Mouse (Mus musculus) gastrocnemius, adult 18-20 months (tissue): ENCODE data around the gene Arel1. TPM values are rescaled to one million over a fixed set of nuclear protein-coding genes. Genes with fewer than 3 reads are reported as not detected.

Experiments used
- DNase-seq: peaks from one replicate; pipeline ENCODE4 v3.0.0; 2021; ENCODE audit warnings: low spot score
- total RNA-seq, 2 experiments: library from RNA; stranded (reverse); gene quantifications; 2 replicates each; pipeline ENCODE4 v1.2.3; 2021

Gene Arel1
- total RNA-seq, 2 experiments from 2014 or later: 25.5 to 29.4 TPM

DNA sequence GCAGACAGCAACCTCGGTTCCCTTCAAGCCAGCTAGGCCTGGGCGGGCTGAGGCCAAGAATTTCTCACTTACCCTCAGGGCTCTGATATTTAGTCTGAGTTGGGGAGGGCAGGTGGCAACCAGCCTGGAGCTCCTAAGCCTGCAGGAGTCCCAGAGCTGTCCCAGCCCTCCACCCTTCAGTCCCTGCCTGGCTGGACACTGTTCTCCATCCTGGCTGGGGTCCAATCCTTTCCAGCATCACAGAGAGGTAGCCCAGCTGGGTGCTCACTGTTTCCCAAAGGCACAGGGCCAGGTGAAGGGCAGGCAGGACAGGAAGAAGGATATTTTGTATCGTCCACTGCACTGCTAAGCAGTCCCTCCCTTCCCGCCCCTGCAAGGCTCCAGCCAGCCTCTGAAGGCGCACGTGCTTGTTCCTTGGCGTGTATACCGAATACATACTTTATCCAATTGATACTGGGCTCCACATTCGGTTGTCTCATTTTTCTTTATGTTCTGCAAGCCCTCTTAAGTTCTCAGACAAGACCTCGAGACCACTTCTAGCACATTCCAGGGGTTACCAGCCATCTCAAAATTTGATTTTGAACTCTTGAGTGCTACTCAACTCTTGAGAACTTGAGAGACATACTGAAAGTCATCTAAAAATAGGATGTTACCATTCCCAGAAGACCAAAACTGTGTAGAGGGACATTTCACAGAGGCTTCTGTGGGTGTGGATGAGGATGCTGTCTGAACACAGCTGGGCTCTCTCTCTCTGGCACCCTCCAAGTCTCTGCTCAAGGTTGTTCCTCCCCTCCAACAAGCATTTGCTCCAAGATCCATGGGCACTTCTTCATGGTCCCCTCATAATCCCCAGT lies 62.8 kb downstream of the Arel1 start:
- peak; percentile 49 for DNase-seq

DNA sequence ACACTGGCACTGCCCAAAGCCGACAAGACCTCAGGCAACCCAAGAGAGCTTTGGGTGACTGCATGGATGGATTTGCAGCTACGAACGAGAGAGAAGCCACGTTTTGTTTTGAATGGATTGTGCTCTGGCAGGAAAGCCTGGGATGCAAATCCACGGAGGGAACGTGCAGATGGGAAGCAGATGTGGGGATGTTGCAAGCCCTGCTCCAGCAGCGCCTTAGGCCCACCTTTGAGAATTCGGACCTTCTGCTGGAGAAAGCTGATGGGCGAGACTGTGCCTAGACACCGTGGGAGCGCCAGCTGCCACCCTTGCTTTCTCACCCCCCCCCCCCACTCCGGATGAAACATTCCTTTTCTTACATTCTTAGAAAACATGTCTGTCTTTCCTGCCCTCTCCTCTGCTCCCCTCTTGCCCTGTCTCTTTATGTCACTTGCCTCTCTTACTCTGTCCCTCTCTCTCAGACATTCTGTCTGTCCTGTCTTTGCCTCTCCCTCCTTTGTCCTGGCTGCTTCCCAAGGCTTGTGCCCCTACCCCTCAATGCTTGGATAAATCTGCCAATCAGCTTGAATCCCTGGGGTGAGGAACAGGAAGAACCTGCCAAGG lies 63.6 kb downstream of the Arel1 start:
- DNase-seq: peak; percentile 52

DNA sequence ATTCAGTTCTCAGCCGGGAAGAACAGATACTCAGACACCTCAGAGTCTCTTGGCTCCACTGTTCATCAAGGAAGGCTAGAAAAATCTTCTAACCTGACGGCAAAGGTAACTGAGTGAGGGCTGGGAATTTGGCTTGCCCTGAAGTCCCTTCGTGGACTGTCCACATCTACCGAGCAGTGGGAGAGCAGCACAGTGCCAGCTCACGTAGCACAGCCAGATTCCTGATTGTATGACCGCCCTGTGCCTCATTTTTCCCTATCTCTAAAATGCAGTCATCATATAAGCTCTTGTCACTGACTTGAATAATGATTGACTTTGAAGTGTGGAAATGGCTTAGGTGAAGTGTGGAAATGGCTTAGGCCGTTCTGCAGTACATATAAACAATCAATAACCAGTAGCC lies 66.3 kb downstream of the Arel1 start:
- no peak for DNase-seq

DNA sequence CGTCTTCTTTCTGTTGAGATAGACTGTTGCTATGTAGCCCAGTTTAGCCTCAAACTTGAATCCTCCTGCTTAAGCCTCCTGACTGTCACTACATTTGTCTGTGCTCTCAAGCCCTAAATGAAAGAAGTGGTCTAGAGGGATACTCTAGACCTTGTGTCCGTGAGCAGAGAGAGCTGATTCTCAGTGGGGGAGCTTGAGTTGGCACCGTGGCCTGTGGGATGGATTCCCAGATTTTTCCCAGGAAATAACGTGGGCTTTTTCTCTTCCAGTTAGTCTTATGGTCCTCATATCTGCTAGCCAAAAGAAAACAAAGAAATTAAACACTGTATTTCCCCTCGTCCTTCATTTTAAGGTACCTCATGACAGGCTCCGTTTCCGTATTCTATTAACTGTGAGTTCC lies 70.4 kb downstream of the Arel1 start:
- no peak for DNase-seq

DNA sequence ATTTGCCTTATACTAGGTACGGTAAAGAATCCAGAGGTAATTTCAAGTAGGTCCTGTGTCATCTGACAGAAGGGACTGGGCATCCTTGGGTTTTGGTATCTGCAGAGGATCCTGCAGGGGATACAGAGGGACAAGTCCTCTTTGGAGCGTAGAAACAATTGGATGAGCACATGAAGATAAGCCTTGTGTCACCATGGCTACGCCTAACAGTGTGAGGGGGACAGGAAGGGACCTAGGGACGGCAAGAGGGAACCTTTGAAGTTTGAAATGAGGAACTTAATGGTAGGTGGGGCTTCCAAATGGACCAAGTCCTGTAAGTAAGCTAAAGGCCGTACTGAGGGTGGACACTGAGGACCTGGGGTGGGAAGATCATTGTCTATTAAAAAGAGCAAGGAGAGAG lies 73.4 kb downstream of the Arel1 start:
- no peak for DNase-seq

DNA sequence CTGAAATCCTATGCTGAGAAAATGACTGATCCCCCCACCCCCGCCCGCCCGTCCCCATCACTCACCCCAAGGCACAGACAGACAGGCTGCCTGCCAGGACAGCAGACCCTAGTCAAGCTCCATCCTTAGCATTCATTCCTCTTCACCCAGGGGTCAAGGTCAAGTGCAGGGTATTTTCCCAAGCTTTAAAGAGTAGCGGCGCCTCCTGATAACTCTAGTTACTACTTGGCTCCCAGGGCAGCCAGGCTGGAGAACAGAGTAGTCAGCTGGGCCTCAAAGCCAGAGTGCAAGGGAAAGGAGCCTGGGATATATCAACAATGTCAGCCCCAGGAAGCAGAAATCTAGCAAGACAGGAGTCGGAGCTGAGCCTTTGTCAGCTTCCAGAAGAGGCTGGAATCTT lies 74.5 kb downstream of the Arel1 start:
- no peak for DNase-seq

DNA sequence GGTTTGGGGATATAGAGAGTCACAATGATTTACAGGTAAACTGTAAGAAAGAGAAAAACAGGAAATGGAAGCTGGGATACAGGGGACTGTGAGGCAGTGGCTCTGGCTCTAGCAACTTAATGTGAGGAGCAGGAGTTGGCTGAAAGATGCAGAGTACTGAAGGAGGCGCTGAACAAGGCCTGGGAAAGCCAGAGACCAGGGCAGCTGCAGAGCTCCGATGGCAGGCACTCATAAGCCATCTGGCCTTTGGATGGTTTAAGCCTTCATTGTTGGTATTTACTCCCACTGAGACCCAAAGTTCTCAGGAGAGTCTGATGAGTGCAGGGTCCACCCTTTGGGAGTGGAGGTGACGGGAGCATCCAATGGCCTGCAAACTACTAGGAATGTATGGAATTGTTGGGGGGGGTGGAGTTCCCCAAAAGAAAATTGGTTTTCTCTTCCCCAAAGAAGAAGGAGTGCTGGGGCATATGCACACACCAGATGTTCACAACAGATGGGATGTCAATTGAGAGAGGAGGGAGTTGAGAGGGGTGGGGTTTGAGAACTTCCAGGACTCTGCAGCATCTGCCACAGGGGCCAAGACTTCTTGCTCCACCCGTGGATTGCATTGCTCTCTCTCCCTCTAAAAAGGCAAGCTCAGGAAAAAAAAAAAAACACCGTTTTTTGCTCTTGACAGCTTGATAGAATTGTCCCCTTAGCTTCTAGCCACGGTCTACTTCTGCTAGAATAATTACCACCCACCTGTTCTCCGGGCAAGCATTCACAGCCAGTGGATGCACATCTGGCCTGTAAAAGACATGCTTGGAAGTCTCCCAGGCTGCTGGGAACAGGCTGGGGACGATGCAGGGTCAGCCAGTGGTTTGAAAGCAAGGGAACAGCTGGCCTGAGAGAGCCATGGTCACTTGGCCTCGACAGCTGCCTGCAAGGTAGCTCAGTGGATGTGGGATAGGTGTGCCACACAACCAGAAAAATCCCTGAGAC lies 76.8 kb downstream of the Arel1 start:
- peak; percentile 42 for DNase-seq

DNA sequence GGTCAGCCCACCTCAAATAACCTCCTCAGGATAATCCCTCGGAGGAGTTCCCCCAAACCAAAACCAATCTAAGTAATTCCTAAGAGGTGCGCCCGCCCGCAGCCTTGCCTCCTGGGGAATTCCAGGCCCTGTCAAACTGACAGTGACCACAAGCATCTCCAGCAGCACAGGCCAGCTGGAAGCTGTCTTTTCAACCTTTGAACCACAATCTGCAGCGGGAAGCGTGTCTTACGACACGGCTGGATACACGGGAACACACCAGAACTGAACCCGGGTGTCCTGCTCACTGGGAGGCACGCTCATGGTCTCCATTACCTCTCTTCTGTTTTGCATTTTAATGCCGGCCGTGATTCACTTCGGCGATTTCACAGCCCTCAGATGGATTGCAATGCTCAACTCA lies 80.4 kb downstream of the Arel1 start:
- DNase-seq: no peak

DNA sequence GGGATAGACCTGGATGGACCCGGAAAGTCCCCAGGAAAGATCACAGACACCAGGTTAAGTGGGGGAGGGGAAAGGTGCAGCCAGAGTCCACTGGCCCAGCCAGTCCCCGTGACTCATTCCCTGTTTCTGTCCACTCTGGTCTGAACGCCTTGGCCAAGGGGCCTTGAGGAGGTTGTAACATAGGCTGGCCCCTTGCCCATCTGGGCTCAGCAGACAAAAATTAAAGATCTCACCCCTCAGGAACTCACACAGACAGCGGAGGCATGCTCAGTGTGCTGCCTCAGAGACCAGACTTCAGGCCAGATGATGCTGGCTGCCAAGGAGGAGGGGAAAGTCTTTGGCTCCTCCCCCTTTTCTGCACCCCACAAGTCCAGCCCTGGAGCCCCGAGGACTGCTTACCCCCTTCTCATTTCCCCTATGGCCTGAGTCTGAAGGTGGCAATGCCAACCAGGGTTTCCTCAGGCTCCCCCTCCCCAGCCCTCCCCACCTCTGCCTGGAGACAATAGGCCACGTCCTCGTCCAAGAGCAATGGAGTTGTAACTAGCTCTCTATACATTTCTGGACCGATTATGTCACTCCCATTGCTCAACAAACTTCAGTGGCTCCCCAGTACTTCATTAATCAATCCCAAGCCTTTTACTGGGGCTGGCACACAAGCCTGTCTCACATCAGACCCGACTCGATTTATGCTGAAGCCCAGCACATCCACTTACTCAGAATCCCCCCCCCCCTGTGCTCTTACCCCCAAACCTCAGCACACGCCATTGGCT lies 85.4 kb downstream of the Arel1 start:
- peak; percentile 48 for DNase-seq

DNA sequence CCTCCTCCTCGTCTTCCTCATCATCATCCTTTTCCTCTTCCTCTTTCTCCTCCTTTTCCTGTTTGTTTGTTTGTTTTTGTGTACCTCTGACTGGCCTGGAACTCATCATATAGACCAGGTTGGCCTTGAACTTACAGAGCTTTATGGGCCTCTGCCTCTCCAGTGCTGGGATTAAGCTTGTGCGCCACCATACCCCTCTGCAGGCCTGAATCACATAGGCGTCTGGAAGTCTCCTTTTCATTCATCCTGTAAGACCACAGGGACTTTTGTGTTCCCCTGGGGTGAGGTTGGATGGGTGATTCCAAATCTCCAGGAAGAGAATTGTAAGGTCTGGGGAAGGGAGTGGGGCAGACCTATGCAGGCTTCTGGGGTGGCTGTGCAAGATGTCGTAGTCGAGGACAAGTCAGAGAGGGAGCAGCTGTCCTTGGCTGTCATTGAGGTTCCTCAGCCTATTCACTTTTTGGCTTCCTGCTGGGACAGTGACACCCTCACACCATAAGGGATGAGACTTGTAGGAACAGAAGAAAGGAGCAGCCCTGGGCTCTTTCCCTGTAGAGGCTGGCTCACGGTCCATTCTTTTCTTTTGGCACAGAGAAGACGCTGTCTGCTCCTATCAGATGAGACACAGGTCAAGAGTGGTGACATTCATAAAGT lies 86.2 kb downstream of the Arel1 start:
- DNase-seq: no peak

DNA sequence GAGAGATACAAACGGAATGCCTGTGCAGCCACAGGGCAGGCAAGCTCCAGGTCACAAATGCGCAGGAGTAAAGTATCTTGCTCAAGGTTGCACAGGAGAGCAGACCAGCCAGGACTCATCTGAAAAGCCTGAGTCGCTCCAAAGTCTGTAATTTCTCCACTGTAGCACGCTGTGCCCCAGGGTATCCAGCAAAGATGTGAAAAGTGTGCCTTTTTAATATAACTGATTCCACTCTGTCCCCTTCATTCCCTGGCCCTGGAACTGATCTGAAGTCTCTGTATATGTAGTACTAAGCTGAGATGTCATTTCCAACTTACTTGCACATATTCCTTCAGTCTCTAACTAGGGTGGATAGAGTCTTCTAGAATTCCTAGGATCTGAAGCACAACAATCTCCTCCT lies 87.9 kb downstream of the Arel1 start:
- DNase-seq: no peak

DNA sequence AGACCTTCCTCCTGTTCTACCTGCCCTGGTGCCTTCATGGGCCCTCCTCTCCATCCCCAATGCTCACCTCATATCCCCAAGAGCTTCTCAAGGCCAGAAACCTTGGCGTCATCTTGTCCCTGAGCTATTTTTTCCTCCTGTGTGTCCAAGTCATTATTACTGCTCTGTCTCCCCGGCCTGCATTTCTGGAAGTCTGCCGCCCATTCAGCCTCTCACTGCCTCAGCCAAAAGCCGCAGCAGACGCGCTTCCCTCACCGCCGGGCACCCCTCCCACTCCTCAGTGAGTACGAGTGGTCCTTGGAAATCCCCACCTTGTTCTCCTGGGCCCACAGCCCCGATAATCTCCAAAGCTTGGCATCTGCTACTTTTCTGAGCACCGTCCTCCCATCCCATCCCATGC lies 90.6 kb downstream of the Arel1 start:
- DNase-seq: peak; percentile 22

DNA sequence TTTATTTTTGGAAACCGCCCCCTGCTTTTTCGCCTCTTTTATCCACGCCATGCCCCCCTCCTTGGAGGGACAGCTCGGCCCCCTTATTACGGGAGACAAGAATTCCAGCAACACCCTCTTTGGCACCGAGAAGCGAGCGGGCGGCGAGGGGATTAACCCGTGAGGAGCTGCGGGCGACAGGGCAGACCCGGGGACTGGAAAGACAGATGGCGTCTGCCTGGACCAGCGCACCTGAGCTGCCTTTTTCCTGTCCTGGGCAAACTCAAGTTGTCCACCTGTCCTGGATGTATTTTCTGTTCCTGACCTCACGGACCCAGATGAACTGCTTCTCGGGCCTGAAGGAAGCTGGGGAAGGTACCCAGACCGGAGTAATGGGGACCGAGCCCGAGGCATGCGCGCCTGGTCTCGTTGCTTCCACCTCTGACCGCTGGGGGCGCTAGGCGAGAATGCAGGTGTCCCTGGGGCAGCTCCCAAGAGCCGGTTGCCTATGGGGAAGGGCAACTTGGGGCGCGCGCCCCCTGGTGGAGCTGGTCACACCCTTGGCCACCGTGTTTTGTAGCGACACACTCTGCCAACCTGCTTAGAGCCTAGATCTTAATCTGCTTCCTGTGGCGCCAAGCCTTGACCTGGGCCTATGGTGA lies 94.1 kb downstream of the Arel1 start, which contains the start of gene Ltbp2:
Gene Ltbp2 (minus strand): TSS at position 52 of the 641 bp plus-strand sequence.
- DNase-seq: peak; percentile 87

DNA sequence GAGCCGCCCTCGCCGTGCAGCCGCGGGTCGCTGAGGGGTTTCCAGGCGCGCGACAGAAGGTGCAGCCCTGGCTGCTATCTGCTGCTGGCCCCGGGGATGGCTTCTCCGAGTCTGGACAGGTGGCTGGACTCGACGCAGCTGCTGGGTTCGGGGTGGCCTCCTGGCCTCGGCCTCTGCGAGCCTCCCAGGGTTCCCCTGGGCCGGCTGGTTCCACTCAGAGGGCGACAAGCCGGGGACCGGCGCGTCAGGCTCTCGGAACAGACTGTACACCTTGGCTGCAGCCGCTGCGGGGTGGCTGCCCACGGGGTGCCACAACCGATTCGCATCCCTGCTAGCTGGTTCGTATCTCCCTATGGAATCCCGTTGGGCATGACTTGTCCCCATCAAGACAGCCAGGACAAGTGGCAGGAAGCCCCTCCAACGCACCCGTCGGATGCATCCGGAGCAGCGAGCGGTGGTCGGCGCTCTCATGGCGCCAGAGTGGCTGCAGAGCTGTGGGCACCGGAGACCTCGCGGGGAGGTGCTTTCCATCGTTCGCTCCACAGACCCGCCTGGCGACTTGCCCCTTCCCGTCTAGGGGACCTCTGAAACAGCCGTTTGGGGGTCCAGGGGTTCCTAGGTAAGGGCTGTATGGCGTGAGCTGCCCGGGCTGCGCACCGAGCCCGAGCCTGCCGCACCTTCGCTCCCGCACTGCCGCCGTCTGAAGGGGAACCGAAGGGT lies 94.8 kb downstream of the Arel1 start:
- DNase-seq: no peak

DNA sequence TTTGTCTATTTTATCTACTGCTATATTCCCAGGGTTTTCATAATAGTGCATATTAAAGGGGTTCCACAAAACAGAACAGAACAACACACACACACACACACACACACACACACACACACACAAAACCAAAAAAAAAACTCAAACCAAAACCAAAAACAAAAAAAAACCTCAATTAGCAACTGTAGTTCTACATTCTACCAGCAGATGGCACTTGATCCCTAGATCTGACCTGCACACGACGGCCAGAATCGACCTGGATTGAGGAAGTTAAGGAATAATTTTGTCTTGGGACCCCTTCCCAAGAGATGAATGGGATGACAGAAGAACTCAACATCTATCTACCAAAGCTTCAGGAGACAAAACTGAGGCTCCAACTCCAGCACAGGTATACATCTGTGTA lies 97.3 kb downstream of the Arel1 start:
- no peak for DNase-seq

DNA sequence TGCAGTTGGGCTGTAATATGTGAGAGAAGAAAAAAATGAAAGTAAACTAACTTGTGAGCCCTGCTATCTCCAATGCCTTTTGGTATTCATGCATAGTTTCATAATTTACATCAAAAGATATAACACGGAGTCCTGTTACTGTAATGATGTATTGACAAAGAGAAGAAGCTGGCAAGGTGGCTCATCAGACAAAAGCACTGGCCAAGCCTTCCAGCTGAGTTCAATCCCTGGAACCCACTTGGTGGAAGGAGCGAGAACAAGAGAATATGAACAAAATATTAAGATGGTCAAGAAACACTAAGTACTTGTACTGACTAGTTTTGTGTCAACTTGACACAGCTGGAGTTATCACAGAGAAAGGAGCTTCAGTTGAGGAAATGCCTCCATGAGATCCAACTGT lies 98.4 kb downstream of the Arel1 start:
- no peak for DNase-seq
